Mouse (Mus musculus): ENCODE results near the gene Midn.

Gene Midn

DNA sequence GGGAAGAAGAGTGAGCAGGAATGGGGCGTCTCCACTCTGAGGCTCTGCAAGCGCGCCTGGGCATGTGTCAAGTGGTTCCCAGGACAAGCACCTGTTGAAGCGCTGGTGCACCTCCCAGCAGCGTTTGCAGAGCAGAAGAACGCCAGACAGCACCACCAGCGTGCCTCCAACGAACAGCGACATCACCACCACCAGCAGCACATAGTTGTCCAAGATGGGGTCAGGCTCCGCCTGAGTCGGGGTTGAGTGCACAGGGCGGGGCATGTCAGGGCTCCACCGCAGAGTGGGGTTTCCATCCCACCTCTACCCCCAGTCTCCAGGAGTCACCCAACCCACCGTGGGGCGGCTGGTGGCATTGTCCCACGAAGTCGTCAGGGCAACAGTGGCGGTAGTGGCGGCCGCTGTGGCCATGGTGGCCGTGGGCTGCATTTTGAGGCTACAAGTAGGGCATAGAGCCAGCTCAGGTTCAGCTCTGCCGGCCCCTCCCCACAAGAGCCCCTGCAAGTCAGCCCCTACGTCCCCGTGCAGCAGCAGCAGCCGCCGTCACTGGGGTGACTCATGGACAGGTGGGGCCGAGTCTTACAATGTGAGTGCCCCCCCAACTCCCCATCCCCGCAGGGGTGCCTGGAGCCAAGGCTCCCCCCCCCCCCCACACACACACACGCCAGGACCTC, 11.0 kb upstream of the Midn start:
- TF ChIP-seq GATA4 (IDR thresholded peaks at IDR 0.05; ENCODE audit: insufficient replicate concordance, low read length): no peak

DNA sequence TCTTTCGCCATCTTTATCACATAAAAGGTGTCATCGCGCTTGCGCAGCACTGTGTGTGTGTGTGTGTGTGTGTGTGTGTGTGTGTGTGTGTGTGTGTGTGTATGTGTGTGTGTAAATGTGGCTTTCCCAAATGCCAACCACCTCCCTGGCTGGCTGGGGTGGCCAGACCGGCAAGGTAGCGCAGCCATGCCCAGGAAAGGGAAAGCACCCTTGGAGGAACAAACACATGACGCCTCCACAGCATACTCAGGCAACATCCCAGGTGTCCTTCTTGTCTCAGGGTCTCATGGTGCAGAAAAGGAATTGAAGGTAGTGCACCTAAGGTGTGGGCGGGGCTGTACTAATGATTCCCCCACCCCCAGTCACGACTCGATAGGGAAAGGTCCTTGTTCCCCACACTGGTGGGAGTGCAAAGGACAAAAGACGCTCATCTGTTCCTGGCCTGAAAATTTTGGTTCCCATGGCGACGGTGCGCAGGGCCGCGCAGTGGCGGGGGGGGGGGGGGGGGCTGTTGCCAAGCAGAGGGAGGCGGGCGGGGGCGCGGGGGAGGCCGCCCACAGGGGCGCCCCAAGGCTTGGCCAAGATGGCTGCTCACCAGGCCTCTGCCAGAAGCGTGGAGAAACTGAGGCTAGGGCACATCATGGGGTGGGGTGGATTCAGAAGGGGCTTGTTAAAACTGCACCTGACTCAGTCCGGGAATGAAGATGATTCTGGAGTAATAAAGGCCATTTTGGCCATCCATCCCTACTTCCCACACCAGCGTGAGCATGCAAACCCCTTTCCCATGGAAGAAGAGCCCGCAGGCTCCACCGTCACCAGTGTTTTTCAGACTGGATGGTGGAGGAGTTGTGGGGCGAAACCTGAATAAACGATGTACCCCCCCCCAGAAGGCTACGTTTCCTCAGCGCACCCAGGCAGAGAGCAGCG, 10.2 kb upstream of the Midn start:
- no peak for TF ChIP-seq GATA4 (IDR thresholded peaks at IDR 0.05; ENCODE audit: insufficient replicate concordance, low read length)

DNA sequence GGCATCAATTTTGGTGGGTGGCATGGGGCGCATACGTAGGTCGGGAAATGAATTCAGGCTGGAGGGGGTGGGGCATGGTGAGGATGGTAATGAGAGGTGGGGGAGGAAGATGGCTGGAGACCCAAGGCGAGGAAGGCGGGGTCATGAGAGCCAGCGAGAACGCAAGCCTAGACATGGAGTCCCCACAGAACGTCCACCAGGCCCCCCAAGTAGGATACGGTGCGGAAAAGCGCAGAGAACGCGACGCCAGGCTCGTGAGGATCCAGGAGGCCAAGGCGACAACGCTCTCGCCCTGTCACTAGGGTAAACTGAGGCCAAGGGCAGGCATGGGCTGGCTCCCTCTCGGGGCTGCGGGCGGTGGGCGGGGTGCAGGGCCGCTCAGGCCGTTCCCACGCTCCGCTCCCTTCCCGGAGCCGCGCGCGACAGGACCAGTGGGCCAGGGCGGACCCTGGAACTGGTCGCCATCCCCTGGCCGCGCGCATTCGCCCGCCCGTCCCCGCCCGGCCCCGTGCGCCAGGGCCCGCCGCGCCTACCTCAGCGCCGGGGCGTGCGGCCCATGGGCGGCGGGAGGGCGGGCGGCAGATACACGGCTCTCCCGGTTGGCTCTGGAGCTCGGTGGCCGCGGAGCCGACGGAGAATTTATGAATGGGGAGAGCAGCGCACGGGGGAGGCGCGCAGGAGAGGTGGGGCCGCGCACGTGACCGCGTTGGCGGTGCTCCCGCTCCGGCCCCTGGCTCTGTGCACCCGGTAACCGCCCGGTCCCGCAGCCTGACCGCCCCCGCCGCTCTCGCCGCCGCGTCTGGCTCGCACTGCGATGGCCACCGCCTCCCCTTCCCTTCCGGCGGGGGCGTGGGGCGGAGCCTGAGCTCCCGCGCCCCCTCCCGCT, 9.3 kb upstream of the Midn start, which contains the start of gene Atp5d:
Gene Atp5d (plus strand): TSS at position 80 of the 886 bp plus-strand sequence.
- no peak for TF ChIP-seq GATA4 (IDR thresholded peaks at IDR 0.05; ENCODE audit: insufficient replicate concordance, low read length)

DNA sequence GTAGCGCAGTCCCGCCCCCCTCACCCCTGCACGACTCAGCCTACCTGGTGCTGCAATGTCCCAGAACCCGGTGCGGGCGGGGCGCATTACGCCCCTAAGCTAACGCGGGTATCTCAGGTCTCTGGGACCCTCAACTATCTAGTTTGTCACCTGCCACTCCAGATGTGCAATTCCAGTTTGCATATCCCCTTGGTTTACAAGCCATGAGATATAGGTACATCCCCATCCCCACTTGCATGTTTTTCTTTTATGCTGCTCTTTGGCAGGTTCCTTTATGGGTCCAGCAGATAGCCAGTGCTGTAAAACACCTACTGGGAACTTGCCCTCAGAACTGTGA, 8.7 kb upstream of the Midn start:
- TF ChIP-seq GATA4 (IDR thresholded peaks at IDR 0.05; ENCODE audit: insufficient replicate concordance, low read length): no peak

DNA sequence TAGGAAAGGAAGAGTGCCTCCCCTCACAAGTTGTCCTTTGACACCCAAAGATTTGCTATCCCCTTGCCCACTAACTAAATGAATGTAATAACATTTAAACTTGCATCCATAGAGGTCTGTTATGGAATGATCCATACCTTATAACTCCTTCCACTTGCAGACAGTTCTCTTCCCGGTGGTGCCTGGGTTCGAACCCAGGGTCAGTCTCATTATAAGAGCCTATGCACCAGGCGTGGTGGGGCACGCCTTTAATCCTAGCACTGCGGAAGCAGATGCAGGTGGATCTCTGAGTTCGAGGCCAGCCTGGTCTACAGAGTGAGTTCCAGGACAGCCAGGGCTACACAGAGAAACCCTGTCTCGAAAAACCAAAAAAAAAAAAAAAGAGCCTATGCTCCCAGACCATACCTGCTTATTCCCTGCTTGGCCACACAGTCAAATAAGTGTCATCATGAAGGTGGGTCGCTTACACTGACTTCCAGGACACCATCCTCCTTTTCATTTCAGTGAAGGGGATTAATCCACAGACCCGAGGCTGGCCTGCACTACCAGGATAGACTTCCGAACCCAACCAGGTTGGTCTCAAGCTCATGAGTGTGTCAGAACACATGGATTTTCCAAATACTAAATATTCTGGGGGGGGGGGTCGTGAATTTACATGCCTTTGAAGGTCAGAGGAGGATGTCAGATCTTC, 8.0 kb upstream of the Midn start:
- TF ChIP-seq GATA4 (IDR thresholded peaks at IDR 0.05; ENCODE audit: insufficient replicate concordance, low read length): no peak

DNA sequence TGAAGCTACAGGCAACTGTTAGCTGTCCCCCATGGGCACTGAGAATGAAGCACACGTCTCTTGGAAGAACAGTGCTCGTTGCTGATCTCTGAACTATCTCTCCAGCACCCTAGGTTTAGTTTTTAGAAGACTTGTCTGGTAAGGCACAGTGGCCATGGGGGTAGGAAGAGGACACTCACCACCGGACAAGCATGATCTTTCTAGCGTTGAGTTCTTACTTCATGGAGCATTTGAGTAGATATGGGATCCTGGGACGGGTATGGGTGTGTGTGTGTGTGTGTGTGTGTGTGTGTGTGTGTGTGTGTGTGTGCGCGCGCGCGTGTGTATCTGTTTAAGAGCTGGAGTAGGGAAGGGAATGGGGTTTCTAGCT, 7.4 kb upstream of the Midn start, which contains the start of gene Cbarp:
Gene Cbarp (minus strand): TSS at position 170 of the 370 bp plus-strand sequence.
- TF ChIP-seq GATA4 (IDR thresholded peaks at IDR 0.05; ENCODE audit: insufficient replicate concordance, low read length): no peak

DNA sequence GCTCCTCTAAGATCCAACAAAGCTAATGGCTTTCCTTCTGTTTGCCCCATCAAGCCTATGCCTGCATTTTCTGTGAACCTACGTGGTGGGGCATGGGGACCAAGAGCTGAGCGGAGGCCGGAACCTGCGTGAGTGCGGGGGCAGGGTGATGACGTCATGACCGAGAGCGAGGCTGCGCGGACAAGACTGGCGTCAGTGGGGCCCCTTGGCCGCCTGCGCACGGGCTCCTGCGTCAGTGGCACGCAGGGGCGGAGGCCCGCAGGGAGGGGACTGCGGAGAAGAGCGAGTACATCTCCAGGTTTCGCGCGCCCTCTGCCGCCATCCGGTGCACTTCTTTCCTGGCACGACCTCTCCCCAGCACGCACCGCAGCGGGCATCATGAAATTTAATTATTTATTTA, 6.8 kb upstream of the Midn start:
- no peak for TF ChIP-seq GATA4 (IDR thresholded peaks at IDR 0.05; ENCODE audit: insufficient replicate concordance, low read length)

DNA sequence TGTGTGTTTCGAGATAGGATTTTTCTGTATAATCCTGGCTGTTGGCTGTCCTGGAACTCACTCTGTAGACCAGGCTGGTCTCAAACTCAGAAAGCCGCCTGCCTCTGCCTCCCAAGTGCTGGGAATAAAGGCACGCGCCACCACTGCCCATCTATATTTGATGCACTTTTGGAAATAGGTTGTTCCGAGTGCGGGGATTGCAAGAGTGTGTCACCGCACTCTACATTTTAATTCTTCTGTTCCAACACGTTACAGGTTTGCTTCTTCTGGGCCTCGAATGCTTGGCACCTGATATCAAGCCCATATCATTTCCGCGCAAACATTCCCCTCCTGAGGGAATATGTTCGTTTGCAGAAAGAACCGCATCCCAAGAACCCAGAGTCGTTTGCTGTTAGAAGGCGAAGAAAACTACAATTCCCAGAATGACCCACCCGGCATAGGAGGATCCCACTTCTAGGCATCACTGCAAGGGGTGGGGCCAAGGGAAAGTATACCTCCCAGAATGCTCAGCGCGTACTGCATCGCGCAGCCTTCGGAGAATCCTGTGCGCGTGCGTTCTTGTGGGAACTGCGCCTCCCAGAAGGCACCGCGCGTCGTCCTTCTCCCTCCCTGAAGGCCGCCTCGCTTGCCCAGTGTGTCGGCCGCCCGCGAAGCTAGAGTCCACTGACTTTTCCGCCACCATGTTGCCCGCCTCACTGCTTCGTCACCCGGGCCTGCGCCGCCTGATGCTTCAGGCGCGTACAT, 6.1 kb upstream of the Midn start:
- TF ChIP-seq GATA4 (IDR thresholded peaks at IDR 0.05; ENCODE audit: insufficient replicate concordance, low read length): peak; percentile 6; the same call in 1 of the 2 replicates

DNA sequence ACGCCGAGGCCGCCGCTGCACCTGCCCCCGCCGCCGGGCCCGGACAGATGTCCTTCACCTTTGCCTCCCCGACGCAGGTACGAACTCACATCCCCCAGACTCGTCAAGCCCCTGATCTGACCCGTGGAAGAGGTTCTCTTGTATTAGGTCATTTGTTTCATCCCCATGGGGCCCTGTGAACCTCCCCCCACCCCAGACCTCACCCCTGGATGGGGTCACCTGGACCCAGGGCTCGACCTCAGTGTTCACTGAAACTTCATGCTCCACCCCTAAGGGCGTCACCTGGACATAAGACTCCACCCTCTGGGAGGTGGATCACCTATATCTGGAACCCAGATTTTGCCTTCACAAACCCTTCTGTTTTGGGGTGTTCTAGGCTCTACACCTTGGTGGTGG, 5.5 kb upstream of the Midn start:
- TF ChIP-seq GATA4 (IDR thresholded peaks at IDR 0.05; ENCODE audit: insufficient replicate concordance, low read length): no peak

DNA sequence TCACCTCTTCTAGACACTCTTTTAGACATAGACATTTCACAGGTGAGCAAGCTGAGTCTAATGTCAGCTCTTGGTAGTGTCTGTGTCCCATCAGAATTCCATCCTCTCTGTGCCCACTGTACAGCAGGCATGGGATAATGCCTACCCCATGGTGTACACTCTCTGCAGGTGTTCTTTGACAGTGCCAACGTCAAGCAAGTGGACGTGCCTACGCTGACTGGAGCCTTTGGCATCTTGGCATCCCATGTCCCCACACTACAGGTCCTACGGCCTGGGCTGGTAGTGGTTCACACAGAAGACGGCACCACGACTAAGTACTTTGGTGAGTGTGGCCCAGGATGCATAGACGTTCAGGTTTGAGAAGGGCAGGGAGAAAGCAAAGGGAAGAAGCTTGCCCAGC, 4.4 kb upstream of the Midn start:
- TF ChIP-seq GATA4 (IDR thresholded peaks at IDR 0.05; ENCODE audit: insufficient replicate concordance, low read length): no peak

DNA sequence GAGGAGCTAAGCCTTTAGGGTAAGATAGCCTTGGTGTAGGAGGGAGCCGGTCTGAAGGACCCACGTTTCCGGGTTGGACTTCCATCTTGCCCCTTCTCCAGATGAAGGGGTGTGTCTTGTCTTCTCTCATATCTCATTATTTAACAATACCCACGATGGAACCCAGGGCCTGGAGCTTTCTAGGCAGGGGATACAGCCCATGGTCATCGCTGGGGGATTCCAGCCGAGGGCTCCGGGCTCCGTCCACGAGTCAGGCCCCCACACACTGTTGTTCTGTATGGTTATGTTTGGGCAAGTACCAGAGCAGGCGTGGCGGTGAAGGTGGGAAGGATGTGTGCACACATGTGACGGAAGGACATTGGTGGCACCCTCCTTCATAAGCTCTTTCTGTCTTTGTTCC, 3.9 kb upstream of the Midn start:
- no peak for TF ChIP-seq GATA4 (IDR thresholded peaks at IDR 0.05; ENCODE audit: insufficient replicate concordance, low read length)

DNA sequence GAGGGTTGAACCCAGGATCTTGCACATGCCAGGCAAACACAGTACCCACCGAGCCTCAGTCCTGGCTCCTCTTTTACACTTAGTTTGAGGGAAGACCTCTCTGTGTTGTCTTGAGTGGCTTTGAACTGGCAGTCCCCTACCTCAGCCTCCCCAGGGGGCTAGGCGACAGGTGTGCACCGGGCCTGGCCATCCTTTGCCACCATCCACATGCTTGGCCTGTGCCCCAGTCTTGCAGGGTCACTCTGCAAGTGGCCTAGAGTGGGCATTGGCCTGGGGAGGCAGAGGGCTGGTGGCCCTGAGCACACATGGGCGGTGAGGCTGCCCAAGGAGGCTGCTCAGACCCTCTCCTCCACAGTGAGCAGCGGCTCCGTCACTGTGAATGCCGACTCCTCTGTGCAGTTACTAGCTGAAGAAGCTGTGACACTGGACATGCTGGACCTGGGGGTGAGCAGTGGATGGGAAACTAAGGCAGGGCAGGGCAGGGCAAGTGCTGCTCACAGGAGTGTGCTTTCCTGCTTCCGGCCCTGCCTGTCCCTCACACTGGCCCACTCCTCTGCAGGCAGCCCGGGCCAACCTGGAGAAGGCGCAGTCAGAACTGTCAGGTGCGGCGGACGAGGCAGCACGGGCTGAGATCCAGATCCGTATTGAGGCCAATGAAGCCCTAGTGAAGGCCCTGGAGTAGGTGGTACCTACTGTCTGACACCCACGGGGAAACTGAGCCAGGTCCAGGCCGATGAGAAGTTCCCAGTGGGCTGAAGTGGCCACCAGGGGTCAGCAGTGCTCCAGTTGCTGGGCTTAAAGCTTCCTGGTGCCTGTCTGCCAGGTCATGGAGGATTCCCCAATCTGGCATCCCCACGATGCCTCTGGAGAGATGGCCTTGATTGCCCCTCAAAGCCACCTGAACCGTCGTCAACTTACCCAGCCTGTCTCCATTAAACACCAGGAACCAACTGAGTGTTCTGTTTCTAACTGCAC, 2.9 kb upstream of the Midn start:
- no peak for TF ChIP-seq GATA4 (IDR thresholded peaks at IDR 0.05; ENCODE audit: insufficient replicate concordance, low read length)

DNA sequence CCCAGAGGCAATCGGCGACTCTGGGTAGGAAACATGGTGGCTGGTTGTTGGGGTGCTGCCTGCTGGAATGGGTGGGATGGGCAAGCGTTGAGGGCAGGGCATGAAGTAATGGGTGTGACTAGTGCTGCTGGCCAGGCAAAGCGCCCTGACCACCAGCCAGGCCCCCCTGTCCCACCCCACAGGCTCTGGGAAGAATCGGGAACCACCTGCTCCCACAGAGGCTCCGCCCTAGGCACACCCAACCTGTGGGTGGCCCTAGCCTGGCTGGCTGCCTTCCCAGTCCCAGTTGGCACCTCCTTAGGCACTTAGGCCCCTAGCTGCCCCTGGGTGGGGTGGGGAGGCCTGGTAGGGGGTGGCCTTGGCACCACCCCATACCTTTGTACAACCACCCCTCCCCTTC, 2.2 kb upstream of the Midn start:
- no peak for TF ChIP-seq GATA4 (IDR thresholded peaks at IDR 0.05; ENCODE audit: insufficient replicate concordance, low read length)
